8 mouse cellular contexts compared by ENCODE assay signal in genomic region chr17:32142907-32143854, GRCm38 (mm10). TPM values are rescaled to one million over a fixed set of nuclear protein-coding genes. Genes with fewer than 3 reads are reported as not detected.
DNase-seq lines count a peak whose midpoint lies in the region; ATAC-seq and TF ChIP-seq lines count a peak whose summit lies in the region.

No protein-coding gene starts in this region.

- peak; percentile 37; the same call in 1 of the 2 replicates for TF ChIP-seq POLR2A in bone marrow, adult 2 months (IDR thresholded peaks at IDR 0.05; ENCODE audit: borderline replicate concordance, control insufficient read depth, low read depth, low read length)

- 20% methylated on average over 39 of the region's 39 CpGs for WGBS in bone marrow, adult 2 months
- WGBS in embryonic facial prominence, embryonic 15.5 days: 28% methylated on average over 39 of the region's 39 CpGs
- 24% methylated on average over 39 of the region's 39 CpGs for WGBS in heart, embryonic 10.5 days
- 33% methylated on average over 35 of the region's 39 CpGs for WGBS in kidney, embryonic 14.5 days

- H3K36me3 ChIP-seq in embryonic facial prominence, embryonic 15.5 days: peaks cover 83% of the 10 kb centered on the region
- peaks cover 88% of the 10 kb centered on the region for H3K36me3 ChIP-seq in heart, embryonic 10.5 days
- H3K36me3 ChIP-seq in kidney, embryonic 14.5 days (ENCODE audit: control insufficient read depth, insufficient read depth, low read length): peaks cover 86% of the 10 kb centered on the region

- peak overlapping the region; percentile 48 for H3K4me2 ChIP-seq in embryonic facial prominence, embryonic 15.5 days (replicated peaks)
- peak overlapping the region; percentile 34; the same call in 1 of the 2 replicates for H3K4me2 ChIP-seq in kidney, embryonic 14.5 days (replicated peaks; ENCODE audit: low read depth, low read length)

- no peaks in the 10 kb centered on the region; the same call in 1 of the 2 replicates for H3K4me1 ChIP-seq in bone marrow, adult 2 months (ENCODE audit: control insufficient read depth, insufficient read depth, low read length)
- peaks cover 6% of the 10 kb centered on the region; the same call in 1 of the 2 replicates for H3K4me1 ChIP-seq in embryonic facial prominence, embryonic 15.5 days
- peaks cover 6% of the 10 kb centered on the region for H3K4me1 ChIP-seq in heart, embryonic 10.5 days
- H3K4me1 ChIP-seq in kidney, embryonic 14.5 days (ENCODE audit: control insufficient read depth, insufficient read depth, low read length): no peaks in the 10 kb centered on the region

- peak; percentile 49; the same call in 1 of the 2 replicates for ATAC-seq in embryonic facial prominence, embryonic 15.5 days (ENCODE audit: insufficient number of reproducible peaks, low FRiP score, low TSS enrichment, low read depth)
- ATAC-seq in kidney, embryonic 14.5 days (ENCODE audit: low FRiP score, low TSS enrichment): peak; percentile 83
- ATAC-seq in monocyte, adult 5-6 weeks (replicated peaks; ENCODE audit: insufficient number of reproducible peaks, low FRiP score, low TSS enrichment, poor library complexity, severe bottlenecking): peak; percentile 90

- H3K4me3 ChIP-seq in bone marrow, adult 2 months (replicated peaks; ENCODE audit: control insufficient read depth, low read depth, low read length): no peak overlapping the region
- H3K4me3 ChIP-seq in embryonic facial prominence, embryonic 15.5 days (replicated peaks): peak overlapping the region; percentile 25
- H3K4me3 ChIP-seq in heart, embryonic 10.5 days: peak overlapping the region; percentile 50
- no peak overlapping the region for H3K4me3 ChIP-seq in kidney, embryonic 14.5 days (ENCODE audit: low read length)

- peak; percentile 81 for TF ChIP-seq CTCF in bone marrow, adult 2 months (IDR thresholded peaks at IDR 0.05; ENCODE audit: control insufficient read depth, insufficient read depth, low read length)

- no peaks in the 10 kb centered on the region for H3K9me3 ChIP-seq in embryonic facial prominence, embryonic 15.5 days (replicated peaks)
- H3K9me3 ChIP-seq in heart, embryonic 10.5 days: no peaks in the 10 kb centered on the region
- H3K9me3 ChIP-seq in kidney, embryonic 14.5 days (ENCODE audit: control insufficient read depth, low read length): no peaks in the 10 kb centered on the region

- peak; percentile 86 for DNase-seq in A20 (ENCODE audit: low read depth, low spot score)
- peak; percentile 93 for DNase-seq in heart, embryonic 10.5 days (ENCODE audit: low spot score)
- peak; percentile 86 for DNase-seq in liver
- peak; percentile 81 to 94 for DNase-seq in spleen, postnatal 4 days (ENCODE audit: low spot score in 2 of 2)

- H3K9ac ChIP-seq in embryonic facial prominence, embryonic 15.5 days: 0 out of 2 replicates have a peak overlapping the region, but pooled peaks have one; percentile 2
- peak overlapping the region; percentile 37; the same call in 1 of the 2 replicates for H3K9ac ChIP-seq in kidney, embryonic 14.5 days (ENCODE audit: low read depth, low read length)

- no peak overlapping the region for H3K27ac ChIP-seq in bone marrow, adult 2 months (ENCODE audit: control insufficient read depth, insufficient read depth, low read depth, low read length, poor library complexity)
- no peak overlapping the region for H3K27ac ChIP-seq in embryonic facial prominence, embryonic 15.5 days (replicated peaks)
- H3K27ac ChIP-seq in heart, embryonic 10.5 days: 0 out of 2 replicates have a peak overlapping the region, but pooled peaks have one; percentile 56
- no peak overlapping the region for H3K27ac ChIP-seq in kidney, embryonic 14.5 days (ENCODE audit: low read depth, low read length)

- no peaks in the 10 kb centered on the region for H3K27me3 ChIP-seq in embryonic facial prominence, embryonic 15.5 days
- no peaks in the 10 kb centered on the region for H3K27me3 ChIP-seq in heart, embryonic 10.5 days (ENCODE audit: insufficient read depth, poor library complexity, severe bottlenecking)
- H3K27me3 ChIP-seq in kidney, embryonic 14.5 days (ENCODE audit: control insufficient read depth, insufficient read depth, low read length): no peaks in the 10 kb centered on the region

RNA-seq across cellular contexts. Expression of gene Notch3, which starts 23.5 kb away (rescaled TPM):
- polyA plus RNA-seq in bone marrow, adult 2 months (2011; ENCODE audit: insufficient read depth, insufficient read length, low replicate concordance, missing spikeins): 3.7 and 7.2 TPM in 2 replicates
- 18.3 and 19.4 TPM in 2 replicates for polyA plus RNA-seq in embryonic facial prominence, embryonic 15.5 days (2015; fragmentation: Nextera tagmentation; extraction: Ambion mirVana)
- polyA plus RNA-seq in heart, embryonic 10.5 days (2016; fragmentation: Nextera tagmentation; extraction: Ambion mirVana): 5.7 and 13.7 TPM in 2 replicates
- 15.9 and 16.9 TPM in 2 replicates for polyA plus RNA-seq in kidney, embryonic 14.5 days (2014; fragmentation: Nextera tagmentation; extraction: Ambion mirVana)
- total RNA-seq in monocyte, adult 5-6 weeks (2017): not detected in 3 replicates

RNA-seq across cellular contexts. Expression of gene Ephx3, which starts 46.2 kb away (rescaled TPM):
- polyA plus RNA-seq in bone marrow, adult 2 months (2011; ENCODE audit: insufficient read depth, insufficient read length, low replicate concordance, missing spikeins): 0.93 TPM in 1 of 2 replicates, not detected in the other
- 10.3 and 11.9 TPM in 2 replicates for polyA plus RNA-seq in embryonic facial prominence, embryonic 15.5 days (2015; fragmentation: Nextera tagmentation; extraction: Ambion mirVana)
- not detected in 2 replicates for polyA plus RNA-seq in heart, embryonic 10.5 days (2016; fragmentation: Nextera tagmentation; extraction: Ambion mirVana)
- polyA plus RNA-seq in kidney, embryonic 14.5 days (2014; fragmentation: Nextera tagmentation; extraction: Ambion mirVana): 0.10 TPM in 1 of 2 replicates, not detected in the other
- total RNA-seq in monocyte, adult 5-6 weeks (2017): 0.68 TPM in 1 of 3 replicates, not detected in the others

Comparison
In these comparisons a context has a peak if more than half of its experiments do, and no peak if none do; other contexts are left out.
1. H3K4me3 ChIP-seq: peak in embryonic facial prominence, embryonic 15.5 days (single experiment) and heart, embryonic 10.5 days (single experiment); none in bone marrow, adult 2 months (single experiment) and kidney, embryonic 14.5 days (single experiment).
2. Peak in every context shown above with its lines, with median percentiles within 50 percentile points of each other: DNase-seq and ATAC-seq.